Mouse (Mus musculus) embryonic fibroblast, embryonic 13.5 days (primary cell): ENCODE data around the gene Taf8.

Source experiments
- CTCF ChIP-seq: IDR thresholded peaks from 2 replicates; pipeline ENCODE4 v1.5.1; 2011; ENCODE audit warnings: mild to moderate bottlenecking, control low read depth, low read length, moderate library complexity, borderline replicate concordance; ENCODE audit not compliant: insufficient read depth
- POLR2A ChIP-seq: IDR thresholded peaks from 2 replicates; pipeline ENCODE4 v1.6.1; 2011; ENCODE audit warnings: low read depth, mild to moderate bottlenecking, control low read depth, low read length, moderate library complexity

GRCm38 (mm10) chr17:47446561-47446960 lies 55.5 kb downstream of the Taf8 start:
- TF ChIP-seq CTCF = no peak
- no peak for TF ChIP-seq POLR2A
